Mouse (Mus musculus) induced T-regulatory cell, adult 2 months (primary cell): Measurements from ENCODE around the gene Dtx3l.
"Not testable (repeated sequence)": the region's sequence is repeated elsewhere in the genome, so short reads cannot be mapped to it uniquely, and the experiment has no call there.

Experiments used
- DNase-seq: peaks from one replicate; pipeline ENCODE4 v3.0.0-alpha.2; 2012; ENCODE audit warnings: low read depth

Dtx3l gene

DNA sequence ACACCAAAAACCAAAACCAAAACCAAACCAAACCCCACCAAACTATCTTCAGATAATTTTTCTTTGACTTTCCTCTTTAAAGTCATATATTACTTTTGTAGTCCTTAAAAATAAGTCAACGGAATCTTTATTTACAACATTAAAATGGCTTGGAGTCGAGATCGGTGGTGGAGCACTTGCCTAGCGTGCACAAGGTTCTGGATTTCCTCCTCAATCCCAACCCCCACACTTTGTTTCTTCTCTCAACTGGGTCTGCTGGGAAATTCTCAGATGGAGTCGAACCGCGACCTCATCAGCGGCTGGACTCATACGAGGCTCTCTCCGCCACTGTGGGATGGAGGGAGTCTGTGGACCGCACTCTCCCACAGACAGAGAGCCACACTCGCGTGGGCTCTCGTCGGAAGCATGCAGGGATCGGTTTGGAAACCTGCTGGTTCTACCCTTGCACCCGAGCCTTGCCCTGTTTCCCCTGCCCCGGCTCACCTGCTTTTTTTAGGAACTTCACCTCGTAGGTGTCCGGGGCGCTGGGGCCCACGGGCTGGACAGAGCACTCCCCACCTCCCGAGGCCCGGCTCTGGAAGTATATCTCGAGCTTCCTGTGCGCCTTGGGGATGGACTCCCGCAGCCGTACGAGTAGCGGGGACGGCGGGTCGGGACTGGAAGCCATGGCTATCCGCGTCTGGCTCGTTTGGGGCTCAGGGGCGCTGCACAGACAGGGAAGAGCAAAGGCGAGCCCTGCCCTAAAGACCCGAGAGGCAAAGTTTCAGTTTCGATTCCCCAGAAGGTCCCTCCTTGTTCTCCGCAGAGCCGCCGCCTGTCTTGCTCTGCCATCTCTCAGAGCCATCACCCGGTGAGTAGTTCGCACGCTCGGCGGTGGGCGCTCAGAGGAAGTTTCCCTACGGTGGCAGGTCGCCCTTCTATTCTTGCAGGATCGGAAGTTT lies at the start of gene Dtx3l, which contains the start of gene Parp9:
TSS of gene Dtx3l (minus strand) at position 941 of the 941 bp plus-strand sequence.
TSS of gene Parp9 (plus strand) at position 260 of the 941 bp plus-strand sequence.
- peak; percentile 93 for DNase-seq

DNA sequence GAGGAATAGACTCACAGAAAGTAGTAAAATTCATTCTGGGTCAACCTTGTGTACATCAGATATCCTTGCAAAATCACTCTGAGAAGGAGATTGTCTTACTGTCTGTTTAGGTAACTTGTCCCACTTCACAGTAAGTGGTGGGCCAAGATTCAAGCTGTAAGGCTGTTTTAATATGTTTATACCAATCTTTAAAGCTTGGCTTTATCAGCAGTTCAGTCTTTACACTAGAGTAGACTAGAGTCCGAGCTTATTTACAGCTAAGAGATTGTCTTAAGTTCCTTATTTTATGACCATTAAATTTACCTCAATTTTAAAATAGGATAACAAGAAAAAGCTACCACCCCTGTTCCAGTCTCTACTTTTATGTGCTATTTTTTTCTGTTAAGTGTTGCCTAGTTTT lies 49.0 kb upstream of the Dtx3l start:
- no peak for DNase-seq

DNA sequence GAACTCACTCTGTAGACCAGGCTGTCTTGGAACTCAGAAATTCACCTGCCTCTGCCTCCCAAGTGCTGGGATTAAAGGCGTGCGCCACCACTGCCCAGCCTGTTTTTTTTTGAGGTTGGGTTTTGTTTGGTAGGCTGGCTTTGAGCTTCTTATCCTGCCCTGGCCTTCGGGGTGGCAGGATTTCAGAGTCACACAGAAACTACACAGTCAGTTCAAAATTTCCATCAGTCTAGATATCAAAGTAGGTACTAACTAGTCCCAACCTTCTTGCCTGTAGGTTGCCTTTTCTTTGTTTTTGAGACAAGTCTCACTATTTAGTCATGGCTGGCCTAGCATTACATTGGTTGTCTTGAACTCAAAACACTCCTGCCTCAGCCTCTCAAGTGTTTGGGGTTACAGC lies 45.5 kb upstream of the Dtx3l start:
- peak; percentile 65 for DNase-seq

DNA sequence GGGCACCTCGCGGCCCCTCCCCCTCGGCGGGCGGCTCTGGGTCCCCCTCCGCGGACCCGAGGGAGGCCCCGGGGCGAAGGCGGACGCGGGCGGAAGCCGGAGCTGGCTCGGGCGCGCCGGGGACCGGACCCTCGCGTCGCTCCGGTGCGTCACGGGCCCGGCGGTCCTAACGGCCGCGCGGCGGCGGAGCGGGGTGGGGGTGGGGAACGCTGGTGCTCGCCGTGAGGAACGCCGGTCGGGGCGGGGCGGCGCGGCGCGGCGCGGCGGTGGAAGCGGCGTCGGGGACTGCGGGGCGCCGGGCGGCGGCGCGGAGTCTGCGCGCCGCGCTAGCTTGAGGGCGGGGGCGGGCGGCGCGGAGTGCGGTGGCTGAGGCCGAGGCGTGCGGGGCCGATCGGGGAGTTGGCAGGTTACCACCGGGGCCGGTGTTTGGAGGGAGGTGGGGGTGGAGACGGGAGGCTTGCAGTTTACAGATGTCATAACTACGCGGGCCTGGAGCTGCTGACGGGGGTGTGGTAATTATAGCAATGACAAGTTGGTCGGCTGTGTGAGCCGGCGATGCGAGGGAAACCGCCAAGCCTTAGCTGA lies 44.7 kb upstream of the Dtx3l start:
- peak; percentile 88 for DNase-seq

- DNase-seq, result peak; percentile 95
Observed at GRCm38 (mm10) chr16:35982902-35983516, 44.1 kb upstream of the Dtx3l start.

- DNase-seq, result no peak
Observed at GRCm38 (mm10) chr16:35982506-35982901, 43.6 kb upstream of the Dtx3l start.

GRCm38 (mm10) chr16:35981363-35981821 lies 42.4 kb upstream of the Dtx3l start:
- peak; percentile 100 for DNase-seq

DNA sequence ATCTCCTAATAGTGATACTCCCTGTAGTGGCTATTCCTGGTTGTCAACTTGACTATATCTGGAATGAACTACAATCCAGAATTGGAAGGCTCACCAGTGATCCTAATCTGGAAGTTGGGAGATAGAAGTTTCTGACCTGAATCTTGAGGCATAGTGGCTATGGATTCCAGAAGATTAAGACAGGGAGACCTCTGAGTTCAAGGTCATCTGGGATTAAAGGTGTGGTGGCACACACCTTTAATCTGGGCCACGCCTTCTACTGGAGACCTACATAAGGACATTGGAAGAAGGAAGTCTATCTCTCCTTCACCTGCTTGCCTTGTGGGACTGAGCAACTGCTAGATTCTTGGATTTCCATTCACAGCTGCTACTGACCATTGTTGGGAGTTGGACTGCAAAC lies 39.5 kb upstream of the Dtx3l start, which contains the start of gene Kpna1:
TSS of gene Kpna1 (plus strand) at position 301 of the 400 bp plus-strand sequence.
- DNase-seq, result not testable (repeated sequence)

DNA sequence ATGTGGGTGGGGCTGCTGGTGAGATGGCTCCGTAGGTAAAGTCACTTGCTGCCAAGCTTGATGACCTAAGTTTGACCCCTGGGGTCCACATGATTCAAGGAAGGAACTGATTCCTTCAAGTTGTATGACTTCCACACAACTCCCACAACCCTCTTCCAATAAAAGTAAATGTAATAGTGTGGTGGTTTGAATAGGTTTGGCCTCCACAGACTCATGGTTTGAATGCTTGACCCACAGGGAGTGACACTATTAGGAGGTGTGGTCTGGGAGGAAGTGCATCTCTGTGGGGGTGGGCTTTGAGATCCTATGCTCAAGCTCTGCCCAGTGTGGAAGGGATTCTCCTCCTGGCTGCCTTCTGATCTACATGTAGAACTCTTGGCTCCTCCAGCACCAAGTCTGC lies 35.1 kb upstream of the Dtx3l start:
- no peak for DNase-seq

DNA sequence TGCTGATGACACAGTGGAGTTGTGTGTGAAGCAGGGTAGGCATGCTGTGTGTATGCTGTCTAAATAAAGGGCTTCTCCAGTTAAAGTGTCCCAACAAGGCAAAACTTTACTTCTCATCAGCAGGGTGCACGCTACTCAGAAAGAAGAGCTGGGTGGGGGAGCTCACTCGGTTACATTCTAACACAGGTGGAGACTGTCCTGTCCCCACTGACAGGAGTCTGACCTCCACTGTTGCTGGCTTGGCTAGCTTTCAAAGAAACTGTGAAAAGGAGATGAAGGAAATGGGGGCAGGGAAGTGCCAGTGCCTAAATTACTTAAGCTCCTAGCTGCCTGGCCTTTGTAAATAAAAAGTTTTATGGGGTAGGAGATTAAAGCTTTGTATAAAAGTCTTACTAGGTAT lies 29.2 kb upstream of the Dtx3l start:
- DNase-seq, result no peak

DNA sequence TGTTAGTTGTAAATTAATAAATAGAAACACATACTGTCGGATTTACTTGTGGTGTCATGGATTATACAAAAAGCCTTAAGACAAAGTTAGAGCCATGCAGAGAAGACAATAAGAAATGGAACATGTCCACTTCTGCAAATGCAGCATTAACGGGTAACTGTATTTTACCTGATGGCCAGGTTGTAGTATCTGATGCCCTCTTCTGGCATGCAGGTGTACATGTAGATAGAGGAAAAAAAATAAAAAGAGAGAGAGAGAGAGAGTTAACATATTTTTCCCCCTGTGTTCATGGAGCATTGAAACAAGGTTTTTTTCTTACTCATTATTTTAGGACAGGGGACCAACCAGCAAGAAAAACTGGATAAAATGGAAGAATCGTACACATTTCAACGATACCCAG lies 28.4 kb upstream of the Dtx3l start:
- no peak for DNase-seq

- DNase-seq, result no peak
Observed at GRCm38 (mm10) chr16:35966411-35967115, 27.6 kb upstream of the Dtx3l start.

DNA sequence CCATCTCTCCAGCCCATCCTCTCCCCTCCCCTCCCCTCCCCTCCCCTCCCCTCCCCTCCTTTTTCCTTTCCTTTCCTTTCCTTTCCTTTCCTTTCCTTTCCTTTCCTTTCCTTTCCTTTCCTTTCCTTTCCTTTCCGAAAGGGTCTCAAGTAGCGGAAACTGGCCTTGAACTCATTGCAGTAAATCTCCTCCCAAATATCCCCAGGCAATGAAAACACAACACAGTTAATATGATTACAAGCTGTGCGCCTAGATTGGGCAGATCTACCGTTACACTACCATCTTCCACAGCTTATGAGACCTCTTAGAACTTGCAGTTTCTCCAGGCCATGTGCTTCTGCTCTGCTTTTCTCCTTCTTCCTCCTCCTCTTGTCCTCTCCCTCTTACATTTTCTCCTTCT lies 27.0 kb upstream of the Dtx3l start:
- DNase-seq, result not testable (repeated sequence)

GRCm38 (mm10) chr16:35952628-35953130 lies 13.7 kb upstream of the Dtx3l start:
- no peak for DNase-seq

DNA sequence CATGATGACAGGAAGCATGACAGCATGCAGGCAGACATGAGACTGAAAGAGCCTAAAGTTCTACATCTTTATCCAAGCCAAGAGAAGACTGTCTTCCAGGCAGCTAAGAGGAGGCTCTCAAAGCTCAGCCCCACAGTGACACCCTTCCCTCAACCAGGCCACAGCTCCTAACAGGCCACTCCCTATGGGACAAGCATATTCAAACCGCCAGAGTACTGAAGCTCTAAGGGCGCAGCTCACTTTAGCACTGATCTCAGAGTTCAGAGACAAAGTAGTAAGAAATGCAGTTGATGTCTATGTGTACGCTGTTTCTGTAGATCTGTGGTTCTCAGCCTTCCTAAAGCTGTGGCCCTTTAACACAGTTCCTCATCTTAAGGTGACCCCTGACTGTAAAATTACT lies 12.3 kb upstream of the Dtx3l start:
- DNase-seq, result no peak

DNA sequence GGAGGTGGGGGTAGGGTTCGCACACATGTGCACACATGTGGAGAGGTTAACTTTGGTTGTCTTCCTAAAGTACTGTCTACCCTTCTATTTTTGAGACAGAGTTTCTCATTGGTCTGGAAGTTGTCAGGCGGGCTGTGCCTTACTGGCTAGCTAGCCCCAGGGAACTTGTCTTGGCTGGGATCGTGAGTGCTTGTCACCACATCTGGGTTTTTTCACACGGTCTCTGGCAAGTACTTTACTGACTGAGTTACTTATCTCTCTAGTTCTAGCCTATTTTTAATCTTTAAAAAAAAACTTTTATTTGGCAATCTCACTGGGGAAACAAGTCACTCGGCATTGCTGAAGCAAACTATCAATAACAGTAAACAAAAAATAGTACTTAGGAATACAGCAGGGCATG lies 10.3 kb upstream of the Dtx3l start:
- no peak for DNase-seq

GRCm38 (mm10) chr16:35941382-35941781 lies 2.4 kb upstream of the Dtx3l start:
- peak; percentile 80 for DNase-seq

DNA sequence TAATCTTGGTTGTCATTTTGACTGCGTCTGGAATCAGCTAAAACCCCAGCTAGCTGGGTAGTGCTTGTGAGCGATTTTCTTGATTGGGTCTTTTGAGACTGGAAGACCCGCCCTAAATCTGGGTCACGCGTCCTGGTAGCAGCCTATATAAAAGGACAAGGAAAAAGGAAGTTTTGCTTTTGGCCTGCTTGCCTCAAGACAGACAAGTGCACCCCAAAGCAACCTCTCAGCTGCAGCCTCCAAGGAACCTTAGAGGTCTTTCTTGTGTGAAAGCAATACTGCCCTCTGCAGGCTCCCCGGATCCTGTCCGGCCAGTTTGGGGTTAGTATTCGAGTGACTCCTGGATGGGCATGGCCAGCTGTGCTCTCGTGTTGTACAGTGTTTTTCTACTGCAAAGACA lies 739 bp upstream of the Dtx3l start:
- peak; percentile 93 for DNase-seq

DNA sequence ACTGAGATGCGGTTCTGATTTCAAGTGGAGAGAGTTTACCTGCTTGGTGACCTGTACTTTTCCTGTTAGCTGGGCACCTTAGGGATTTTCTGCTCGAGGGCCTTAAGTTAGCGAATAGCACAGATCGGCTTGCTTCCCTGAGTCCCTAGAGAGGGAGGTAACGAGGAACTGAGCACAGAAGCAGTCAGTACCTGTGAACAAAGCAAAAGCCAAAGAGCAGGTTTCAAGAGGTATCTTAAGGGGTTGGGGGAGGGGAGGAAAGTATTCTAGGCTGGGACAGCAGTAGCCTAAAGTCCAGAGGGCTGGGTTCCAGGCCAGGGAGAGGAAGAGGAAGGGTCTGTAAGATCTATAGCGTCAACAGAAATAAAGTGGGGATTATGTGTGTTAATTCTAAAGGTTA lies 310 bp upstream of the Dtx3l start:
- DNase-seq, result no peak

DNA sequence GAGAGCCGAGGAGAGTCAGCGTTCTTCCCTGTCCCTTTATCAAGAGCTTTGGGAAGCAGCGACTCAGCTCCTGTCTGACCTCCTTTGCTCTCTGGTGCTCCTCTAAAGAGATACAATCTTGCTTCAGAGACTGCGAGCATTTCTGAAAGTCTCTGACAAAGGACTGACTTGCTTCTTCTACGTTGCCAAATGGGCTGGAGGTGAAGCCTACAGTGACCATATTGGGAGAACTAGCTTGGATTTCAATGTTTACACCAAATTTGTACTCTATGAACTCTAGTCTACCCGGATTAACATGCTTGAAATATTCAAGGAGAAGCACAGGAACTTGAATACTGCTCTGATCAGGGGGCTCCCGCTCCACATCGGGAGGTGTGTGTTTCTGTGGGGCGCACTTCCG lies 5.8 kb downstream of the Dtx3l start:
- DNase-seq, result no peak

GRCm38 (mm10) chr16:35932179-35933055 lies 6.5 kb downstream of the Dtx3l start:
- DNase-seq, result no peak
